Mouse (Mus musculus) stomach, postnatal 0 days (tissue): ENCODE results near the gene Prelp. TPM values are rescaled to one million over a fixed set of nuclear protein-coding genes. Genes with fewer than 3 reads are reported as not detected.

Experiments
- ATAC-seq: fragments of 200-750 bp; cut with Nextera tagmentation; 2 replicates; pipeline ENCODE4 v1.8.0; 2017; ENCODE audit not compliant: low FRiP score, low TSS enrichment
- DNase-seq: peaks from one replicate; pipeline ENCODE4 v3.0.0-alpha.2; 2016; ENCODE audit warnings: low spot score
- H3K27ac ChIP-seq: fragments of 300-500 bp; sonication (generic); replicated peaks from 2 replicates; pipeline ENCODE4 v1.5.1; 2014; ENCODE audit warnings: mild to moderate bottlenecking, control low read depth
- H3K27me3 ChIP-seq: fragments of 300-500 bp; sonication (generic); 2 replicates; pipeline ENCODE4 v1.6.1; 2014; ENCODE audit warnings: low read length; ENCODE audit not compliant: control insufficient read depth, insufficient read depth
- H3K36me3 ChIP-seq: fragments of 300-500 bp; sonication (generic); 2 replicates; pipeline ENCODE4 v1.6.1; 2014; ENCODE audit warnings: low read length, mixed read lengths; ENCODE audit not compliant: control insufficient read depth, insufficient read depth
- H3K4me1 ChIP-seq: fragments of 300-500 bp; sonication (generic); replicated peaks from 2 replicates; pipeline ENCODE4 v1.6.1; 2014; ENCODE audit warnings: antibody characterized with exemption; ENCODE audit not compliant: control insufficient read depth, insufficient read depth
- H3K4me2 ChIP-seq: fragments of 300-500 bp; sonication (generic); replicated peaks from 2 replicates; pipeline ENCODE4 v1.6.1; 2014; ENCODE audit warnings: low read depth, mild to moderate bottlenecking, control low read depth, moderate library complexity
- H3K4me3 ChIP-seq: fragments of 300-500 bp; sonication (generic); 2 replicates; pipeline ENCODE4 v1.5.1; 2014; ENCODE audit warnings: low read depth, low read length, control low read depth
- H3K9ac ChIP-seq: fragments of 300-500 bp; sonication (generic); 2 replicates; pipeline ENCODE4 v1.6.1; 2014; ENCODE audit warnings: mild to moderate bottlenecking, low read length, control low read depth, mixed read lengths
- H3K9me3 ChIP-seq: fragments of 300-500 bp; sonication (generic); 2 replicates; pipeline ENCODE4 v1.6.1; 2016; ENCODE audit warnings: low read length; ENCODE audit not compliant: control insufficient read depth
- CTCF ChIP-seq: IDR thresholded peaks from 2 replicates; pipeline ENCODE4 v1.5.1; 2016; ENCODE audit warnings: antibody characterized with exemption, low read depth, mild to moderate bottlenecking, moderate library complexity
- EP300 ChIP-seq: optimal IDR thresholded peaks from 2 replicates; pipeline ENCODE3; 2016; ENCODE audit warnings: antibody characterized with exemption
- WGBS: fragments of 180-500 bp; shearing (Covaris S2); extraction: QIAGEN DNeasy Blood & Tissue Kit; methylation state at CpG from one replicate; pipeline ENCODE4 v1.1.7; 2014; 5-methylcytosine and 5-hydroxymethylcytosine counted together
- polyA plus RNA-seq: library from polyadenylated mRNA; unstranded; fragments of >200 nt; fragmentation: Nextera tagmentation; extraction: Ambion mirVana; gene quantifications from 2 replicates; pipeline ENCODE4 v1.2.1, GENCODE M21; 2015

Gene Prelp
- polyA plus RNA-seq, 1 experiment from 2014 or later: 4.7 TPM

DNA sequence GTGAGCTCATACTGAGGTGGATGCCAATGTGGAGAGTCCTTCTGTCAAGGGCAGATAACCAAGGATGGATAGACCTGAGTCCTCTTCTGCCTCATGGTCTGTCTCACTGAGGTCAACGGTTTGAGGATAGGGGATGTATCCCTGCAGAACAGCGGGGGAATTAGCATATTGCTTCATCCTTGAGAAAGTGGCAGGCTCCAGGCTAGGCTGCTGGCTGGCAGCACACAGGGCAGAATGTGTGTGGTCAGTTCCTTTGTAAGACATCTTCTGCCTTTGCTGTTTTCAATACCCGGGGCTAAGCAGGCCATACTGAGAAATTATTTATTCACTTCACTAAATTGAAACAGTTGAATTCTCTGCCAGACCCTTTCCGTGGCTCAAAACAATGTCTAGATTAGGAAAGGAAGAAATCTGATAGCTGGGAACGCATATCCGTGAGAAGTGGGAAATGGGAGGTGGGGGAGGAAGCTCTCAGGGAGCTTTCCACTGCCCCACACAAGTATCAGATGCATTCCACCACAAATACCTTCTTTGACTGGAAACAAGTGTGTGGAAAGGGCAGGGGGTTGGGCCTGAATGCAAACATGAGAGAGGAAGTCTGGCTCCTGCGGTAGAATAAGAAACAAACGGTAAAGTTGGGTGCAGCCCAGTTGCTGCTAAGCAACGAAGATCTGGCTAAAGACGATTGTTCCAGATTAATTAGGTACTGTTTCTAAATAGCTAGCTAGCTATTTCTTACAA, 57.8 kb downstream of the Prelp start:
- Histone ChIP-seq H3K27me3 (no peaks in the 10 kb centered on the region), H3K27ac (peak overlapping the region; percentile 56; the same call in 1 of the 2 replicates), H3K4me2 (peak overlapping the region; percentile 11; the same call in 1 of the 2 replicates), H3K4me1 (no peaks in the 10 kb centered on the region), H3K9ac (no peak overlapping the region), H3K9me3 (no peaks in the 10 kb centered on the region), H3K36me3 (no peaks in the 10 kb centered on the region), H3K4me3 (no peak overlapping the region)
- TF ChIP-seq EP300 (no peak), CTCF (no peak)
- ATAC-seq: peak; percentile 38; the same call in 1 of the 2 replicates
- DNase-seq: no peak
- 9% methylated on average over 10 of the region's 10 CpGs for WGBS

DNA sequence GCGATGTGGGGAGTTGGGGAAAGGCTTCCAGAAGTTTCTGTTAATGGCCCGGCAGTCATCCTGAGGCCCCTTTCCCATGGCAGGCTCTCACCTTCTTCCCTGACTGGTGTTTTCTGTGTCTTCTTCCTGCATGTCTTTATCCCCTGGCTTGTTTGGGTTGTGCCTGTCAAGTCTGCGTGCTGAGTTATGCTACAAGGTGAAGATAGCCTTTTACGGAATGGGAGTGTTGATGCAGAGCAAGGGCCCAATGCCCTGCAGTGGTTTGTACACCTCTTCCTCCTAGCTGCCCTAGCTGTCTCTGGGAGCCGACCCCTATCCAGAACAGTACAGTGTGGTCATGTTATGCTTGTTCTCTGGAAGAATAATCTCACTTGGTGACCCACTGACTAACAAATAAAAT, 60.2 kb downstream of the Prelp start:
- H3K27ac ChIP-seq: no peak overlapping the region
- H3K9me3 ChIP-seq: no peaks in the 10 kb centered on the region
- no peaks in the 10 kb centered on the region for H3K27me3 ChIP-seq
- 65% methylated on average over 5 of the region's 5 CpGs for WGBS
- no peaks in the 10 kb centered on the region for H3K4me1 ChIP-seq
- H3K4me2 ChIP-seq: no peak overlapping the region
- TF ChIP-seq CTCF (no peak), EP300 (no peak)
- H3K36me3 ChIP-seq: no peaks in the 10 kb centered on the region
- no peak overlapping the region for H3K9ac ChIP-seq
- DNase-seq (no peak), ATAC-seq (no peak)
- H3K4me3 ChIP-seq: no peak overlapping the region

Other genes with a start within 250 kb of the Prelp start
- gene Lax1, start 231.3 kb downstream of the Prelp start, polyA plus RNA-seq: 0.16 and 0.38 TPM in 2 replicates
- gene Atp2b4, start 120.4 kb downstream of the Prelp start, polyA plus RNA-seq: 9.0 and 13.5 TPM in 2 replicates
- gene Optc, start 13.4 kb downstream of the Prelp start, polyA plus RNA-seq: 1.3 and 1.6 TPM in 2 replicates
- 7.9 and 9.0 TPM in 2 replicates for gene Fmod, start 115.8 kb upstream of the Prelp start, polyA plus RNA-seq
- gene Btg2, start 157.7 kb upstream of the Prelp start, polyA plus RNA-seq: 85.9 and 96.8 TPM in 2 replicates
- gene Chit1, start 189.8 kb upstream of the Prelp start, polyA plus RNA-seq: 38.5 and 45.1 TPM in 2 replicates